ENCODE assay signal across 8 mouse cellular contexts in the genomic region with DNA sequence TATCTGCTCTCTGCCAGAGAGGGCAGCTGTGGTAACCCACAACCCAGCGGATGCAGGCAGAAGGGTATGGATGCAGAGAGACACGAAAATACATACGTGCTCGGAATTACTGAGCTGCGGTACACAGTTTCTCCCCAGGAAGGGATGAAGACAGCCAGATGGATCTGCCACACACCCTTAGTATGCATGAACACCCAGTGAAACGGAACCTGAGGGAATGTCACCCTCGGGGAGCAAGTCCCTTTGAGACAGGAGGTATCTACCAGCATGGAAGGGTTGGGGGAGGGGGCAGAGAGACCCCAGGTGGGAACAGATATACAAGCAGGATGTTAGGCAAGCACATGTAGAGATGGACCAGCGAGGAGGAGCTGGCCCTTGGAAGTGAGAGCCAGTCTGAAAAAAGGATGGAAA. TPM values are rescaled to one million over a fixed set of nuclear protein-coding genes. Genes with fewer than 3 reads are reported as not detected.
DNase-seq lines count a peak whose midpoint lies in the region; ATAC-seq lines count a peak whose summit lies in the region.

No protein-coding gene starts in this region.

- peaks cover 7% of the 10 kb centered on the region for H3K27me3 ChIP-seq in megakaryocyte, embryonic 14.5 days (replicated peaks)
- H3K27me3 ChIP-seq in embryonic facial prominence, embryonic 11.5 days (ENCODE audit: control insufficient read depth, insufficient read depth, low read length) = no peaks in the 10 kb centered on the region
- peaks cover 4% of the 10 kb centered on the region; the same call in 1 of the 2 replicates for H3K27me3 ChIP-seq in limb, embryonic 11.5 days (ENCODE audit: control insufficient read depth, insufficient read depth, low read length)
- no peaks in the 10 kb centered on the region for H3K27me3 ChIP-seq in neural tube, embryonic 15.5 days (replicated peaks)

- H3K9me3 ChIP-seq in megakaryocyte, embryonic 14.5 days = no peaks in the 10 kb centered on the region
- no peaks in the 10 kb centered on the region for H3K9me3 ChIP-seq in embryonic facial prominence, embryonic 11.5 days (replicated peaks; ENCODE audit: control insufficient read depth, low read length)
- no peaks in the 10 kb centered on the region for H3K9me3 ChIP-seq in limb, embryonic 11.5 days (ENCODE audit: control insufficient read depth, low read length)
- H3K9me3 ChIP-seq in neural tube, embryonic 15.5 days (replicated peaks) = no peaks in the 10 kb centered on the region

- 27% methylated on average over 8 of the region's 8 CpGs for WGBS in embryonic facial prominence, embryonic 11.5 days
- 22% methylated on average over 8 of the region's 8 CpGs for WGBS in limb, embryonic 11.5 days
- WGBS in neural tube, embryonic 15.5 days = 12% methylated on average over 8 of the region's 8 CpGs

- peak overlapping the region; percentile 28 for H3K9ac ChIP-seq in embryonic facial prominence, embryonic 11.5 days (replicated peaks; ENCODE audit: low read length)
- H3K9ac ChIP-seq in limb, embryonic 11.5 days (ENCODE audit: low read length) = no peak overlapping the region; the same call in 1 of the 2 replicates
- H3K9ac ChIP-seq in neural tube, embryonic 15.5 days (replicated peaks) = peak overlapping the region; percentile 75

- peaks cover 81% of the 10 kb centered on the region for H3K4me1 ChIP-seq in megakaryocyte, embryonic 14.5 days
- H3K4me1 ChIP-seq in embryonic facial prominence, embryonic 11.5 days (ENCODE audit: control insufficient read depth, insufficient read depth, low read length) = no peaks in the 10 kb centered on the region
- H3K4me1 ChIP-seq in limb, embryonic 11.5 days (ENCODE audit: control insufficient read depth, insufficient read depth, low read length) = 0 out of 2 replicates have a peak, but pooled peaks cover 3% of the 10 kb centered on the region
- peaks cover 29% of the 10 kb centered on the region for H3K4me1 ChIP-seq in neural tube, embryonic 15.5 days

- no peak overlapping the region for H3K27ac ChIP-seq in embryonic facial prominence, embryonic 11.5 days (replicated peaks; ENCODE audit: low read depth, low read length)
- H3K27ac ChIP-seq in limb, embryonic 11.5 days (replicated peaks; ENCODE audit: low read depth, low read length) = no peak overlapping the region
- H3K27ac ChIP-seq in neural tube, embryonic 15.5 days (replicated peaks) = peak overlapping the region; percentile 93

- no peak for DNase-seq in embryonic facial prominence, embryonic 11.5 days (ENCODE audit: low spot score)
- no peak for DNase-seq in limb, embryonic 11.5 days (ENCODE audit: low spot score)
- no peak for DNase-seq in gastrocnemius, postnatal 10 days
- no peak for DNase-seq in lung, adult 18-20 months
- DNase-seq in lung, postnatal 25 days (ENCODE audit: low spot score) = no peak

- ATAC-seq in megakaryocyte, adult 5-6 weeks (ENCODE audit: poor library complexity, severe bottlenecking) = no peak
- ATAC-seq in embryonic facial prominence, embryonic 11.5 days (replicated peaks; ENCODE audit: insufficient number of reproducible peaks, low FRiP score, low TSS enrichment, low read depth) = no peak
- no peak for ATAC-seq in limb, embryonic 11.5 days (ENCODE audit: insufficient number of reproducible peaks, low FRiP score, low TSS enrichment, low read depth)
- ATAC-seq in neural tube, embryonic 15.5 days (ENCODE audit: low FRiP score) = peak; percentile 55

- H3K4me3 ChIP-seq in megakaryocyte, embryonic 14.5 days (replicated peaks) = peak overlapping the region; percentile 93
- H3K4me3 ChIP-seq in embryonic facial prominence, embryonic 11.5 days (ENCODE audit: low read depth, low read length) = peak overlapping the region; percentile 39
- peak overlapping the region; percentile 35; the same call in 1 of the 2 replicates for H3K4me3 ChIP-seq in limb, embryonic 11.5 days (ENCODE audit: low read depth, low read length)
- H3K4me3 ChIP-seq in neural tube, embryonic 15.5 days (replicated peaks) = peak overlapping the region; percentile 64

- H3K4me2 ChIP-seq in embryonic facial prominence, embryonic 11.5 days (ENCODE audit: low read depth, low read length) = peak overlapping the region; percentile 73
- H3K4me2 ChIP-seq in limb, embryonic 11.5 days (ENCODE audit: low read depth, severe bottlenecking) = peak overlapping the region; percentile 57
- H3K4me2 ChIP-seq in neural tube, embryonic 15.5 days = peak overlapping the region; percentile 83

- H3K36me3 ChIP-seq in megakaryocyte, embryonic 14.5 days (replicated peaks; ENCODE audit: low read length) = peaks cover 38% of the 10 kb centered on the region
- no peaks in the 10 kb centered on the region for H3K36me3 ChIP-seq in embryonic facial prominence, embryonic 11.5 days (replicated peaks; ENCODE audit: control insufficient read depth, insufficient read depth, low read depth, low read length)
- H3K36me3 ChIP-seq in limb, embryonic 11.5 days (ENCODE audit: control insufficient read depth, insufficient read depth, low read length) = no peaks in the 10 kb centered on the region
- peaks cover 26% of the 10 kb centered on the region for H3K36me3 ChIP-seq in neural tube, embryonic 15.5 days

RNA-seq across cellular contexts. Expression of gene Clstn3, which starts 0.7 kb away (rescaled TPM):
- polyA plus RNA-seq in megakaryocyte, embryonic 14.5 days (2012; ENCODE audit: insufficient read depth, low replicate concordance) = 35.8 and 76.2 TPM in 2 replicates
- total RNA-seq in megakaryocyte, adult 5-6 weeks (2015) = 0.11 and 1.2 TPM in 2 replicates
- 0.51 and 0.73 TPM in 2 replicates for total RNA-seq in megakaryocyte, adult 5-6 weeks (2017)
- polyA plus RNA-seq in embryonic facial prominence, embryonic 11.5 days (2014; fragmentation: Nextera tagmentation; extraction: Ambion mirVana) = 6.3 and 6.4 TPM in 2 replicates
- 4.3 and 4.4 TPM in 2 replicates for polyA plus RNA-seq in limb, embryonic 11.5 days (2014; fragmentation: Nextera tagmentation; extraction: Ambion mirVana)
- polyA plus RNA-seq in neural tube, embryonic 15.5 days (2015; fragmentation: Nextera tagmentation; extraction: Ambion mirVana) = 135 and 160 TPM in 2 replicates
- 1 to 10 TPM; 1.5 to 1.8 TPM for total RNA-seq in gastrocnemius, postnatal 10 days (2021)

RNA-seq across cellular contexts. Expression of gene C1rl, which starts 29.0 kb away (rescaled TPM):
- 0.96 TPM in 1 of 2 replicates, not detected in the other for polyA plus RNA-seq in megakaryocyte, embryonic 14.5 days (2012; ENCODE audit: insufficient read depth, low replicate concordance)
- 9.2 and 11.8 TPM in 2 replicates for total RNA-seq in megakaryocyte, adult 5-6 weeks (2015)
- 15.1 and 15.9 TPM in 2 replicates for total RNA-seq in megakaryocyte, adult 5-6 weeks (2017)
- 0.29 and 0.38 TPM in 2 replicates for polyA plus RNA-seq in embryonic facial prominence, embryonic 11.5 days (2014; fragmentation: Nextera tagmentation; extraction: Ambion mirVana)
- 0.33 and 0.47 TPM in 2 replicates for polyA plus RNA-seq in limb, embryonic 11.5 days (2014; fragmentation: Nextera tagmentation; extraction: Ambion mirVana)
- 0.40 and 0.69 TPM in 2 replicates for polyA plus RNA-seq in neural tube, embryonic 15.5 days (2015; fragmentation: Nextera tagmentation; extraction: Ambion mirVana)
- total RNA-seq in gastrocnemius, postnatal 10 days (2021) = 1 to 10 TPM in 1 of 2 experiments, under 1 TPM in 1; 0.82 to 1.2 TPM

RNA-seq across cellular contexts. Expression of gene C1ra, which starts 48.3 kb away (rescaled TPM):
- polyA plus RNA-seq in megakaryocyte, embryonic 14.5 days (2012; ENCODE audit: insufficient read depth, low replicate concordance) = 0.54 TPM in 1 of 2 replicates, not detected in the other
- 4.7 and 4.8 TPM in 2 replicates for total RNA-seq in megakaryocyte, adult 5-6 weeks (2015)
- 3.4 and 3.8 TPM in 2 replicates for total RNA-seq in megakaryocyte, adult 5-6 weeks (2017)
- polyA plus RNA-seq in embryonic facial prominence, embryonic 11.5 days (2014; fragmentation: Nextera tagmentation; extraction: Ambion mirVana) = 0.08 and 0.20 TPM in 2 replicates
- polyA plus RNA-seq in limb, embryonic 11.5 days (2014; fragmentation: Nextera tagmentation; extraction: Ambion mirVana) = 0.19 and 0.23 TPM in 2 replicates
- 0.31 and 1.4 TPM in 2 replicates for polyA plus RNA-seq in neural tube, embryonic 15.5 days (2015; fragmentation: Nextera tagmentation; extraction: Ambion mirVana)
- 10 to 100 TPM; 19.4 to 19.7 TPM for total RNA-seq in gastrocnemius, postnatal 10 days (2021)

RNA-seq across cellular contexts. Expression of gene Pex5, which starts 49.0 kb away (rescaled TPM):
- polyA plus RNA-seq in megakaryocyte, embryonic 14.5 days (2012; ENCODE audit: insufficient read depth, low replicate concordance) = 4.7 and 7.5 TPM in 2 replicates
- 16.1 and 16.8 TPM in 2 replicates for total RNA-seq in megakaryocyte, adult 5-6 weeks (2015)
- 17.7 and 18.4 TPM in 2 replicates for total RNA-seq in megakaryocyte, adult 5-6 weeks (2017)
- 37.6 and 38.5 TPM in 2 replicates for polyA plus RNA-seq in embryonic facial prominence, embryonic 11.5 days (2014; fragmentation: Nextera tagmentation; extraction: Ambion mirVana)
- 35.9 and 40.5 TPM in 2 replicates for polyA plus RNA-seq in limb, embryonic 11.5 days (2014; fragmentation: Nextera tagmentation; extraction: Ambion mirVana)
- 58.0 and 62.4 TPM in 2 replicates for polyA plus RNA-seq in neural tube, embryonic 15.5 days (2015; fragmentation: Nextera tagmentation; extraction: Ambion mirVana)
- total RNA-seq in gastrocnemius, postnatal 10 days (2021) = 10 to 100 TPM; 25.8 to 28.3 TPM

Comparison
In these comparisons a context has a peak if more than half of its experiments do, and no peak if none do; other contexts are left out.
1. H3K4me3 ChIP-seq: peak in every context shown above with its lines; median percentile 93 in megakaryocyte, embryonic 14.5 days; 64 in neural tube, embryonic 15.5 days; 39 in embryonic facial prominence, embryonic 11.5 days; 35 in limb, embryonic 11.5 days.